ENCODE assay signal across 16 mouse cellular contexts in the genomic region with DNA sequence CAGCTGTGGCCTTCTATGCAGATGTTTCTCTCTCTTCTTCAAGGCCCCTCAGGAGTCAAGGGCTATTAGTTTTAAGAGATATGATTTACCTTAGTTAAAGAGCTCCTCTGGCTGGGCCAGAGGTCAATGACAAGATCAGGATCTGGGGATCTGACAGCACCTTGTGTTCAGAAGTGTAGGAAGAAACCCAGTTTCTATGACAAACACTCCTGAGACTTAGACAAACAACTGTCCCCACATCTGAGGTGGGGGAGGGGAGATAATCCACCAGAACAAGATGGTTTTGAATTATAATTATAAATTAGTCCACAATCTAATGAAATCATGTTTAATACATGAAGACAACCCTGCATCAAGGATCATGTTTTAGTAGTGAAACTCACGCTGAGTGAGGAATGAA.
"Had no signal": no experiment of that assay in that cellular context is flagged by ENCODE, and none has a peak within 500 bp of the region (broad histone marks: within the 10 kb centered on the region; RNA-seq: fewer than 3 reads in every experiment).

No protein-coding gene starts in this region.

- H3K27ac ChIP-seq: neural tube, embryonic 13.5 days; neural tube, embryonic 15.5 days; stomach, embryonic 15.5 days; stomach, postnatal 0 days had no signal

- DNase-seq: retina, postnatal 1 day; right cerebral cortex, adult 18-20 months; right cerebral cortex, postnatal 14 days; right cerebral cortex, postnatal 25 days; right cerebral cortex, postnatal 4 days; spleen, adult 18-20 months; thymus, adult 18-20 months; thymus, adult 2 months; thymus, postnatal 14 days; thymus, postnatal 25 days; thymus, postnatal 36 days; thymus, postnatal 4 days had no signal

- H3K36me3 ChIP-seq: neural tube, embryonic 13.5 days; neural tube, embryonic 15.5 days; stomach, embryonic 15.5 days had no signal

- H3K4me1 ChIP-seq: neural tube, embryonic 15.5 days; stomach, embryonic 15.5 days had no signal

- H3K4me2 ChIP-seq: neural tube, embryonic 13.5 days; neural tube, embryonic 15.5 days; stomach, embryonic 15.5 days had no signal

- H3K27me3 ChIP-seq: neural tube, embryonic 13.5 days; neural tube, embryonic 15.5 days; stomach, embryonic 15.5 days had no signal

- H3K9me3 ChIP-seq: neural tube, embryonic 13.5 days; neural tube, embryonic 15.5 days; stomach, embryonic 15.5 days had no signal

- H3K4me3 ChIP-seq: neural tube, embryonic 13.5 days; neural tube, embryonic 15.5 days; stomach, embryonic 15.5 days had no signal

- H3K9ac ChIP-seq: neural tube, embryonic 13.5 days; neural tube, embryonic 15.5 days; stomach, embryonic 15.5 days had no signal
